Mouse (Mus musculus) lung, postnatal 0 days (tissue): ENCODE data around the gene Lrrc51.

Experiments used
- CTCF ChIP-seq: IDR thresholded peaks from 2 replicates; pipeline ENCODE4 v1.5.1; 2016; ENCODE audit warnings: antibody characterized with exemption, mild to moderate bottlenecking
- EP300 ChIP-seq: IDR thresholded peaks from 2 replicates; pipeline ENCODE4 v1.6.1; 2016; ENCODE audit warnings: antibody characterized with exemption, mild to moderate bottlenecking, control low read depth

DNA sequence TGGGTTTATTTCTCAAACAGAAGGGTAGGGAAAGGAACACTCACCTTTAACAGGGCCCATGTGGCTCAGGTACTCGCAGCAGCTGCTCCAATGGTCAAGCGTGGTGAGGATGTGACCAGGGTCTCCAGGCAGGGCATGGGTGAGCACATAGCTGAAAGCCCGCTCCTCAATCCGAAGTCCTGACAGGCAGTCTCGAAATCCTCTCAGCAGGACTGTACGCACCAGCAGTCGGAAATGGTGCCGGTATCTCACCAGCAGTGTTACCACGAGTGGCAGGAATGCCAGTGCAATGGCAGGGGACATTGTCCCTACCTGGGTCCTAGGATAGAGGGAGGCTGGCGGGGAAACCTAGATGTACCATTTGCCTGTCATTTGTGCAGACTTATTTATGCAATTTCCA, 31.7 kb downstream of the Lrrc51 start:
- no peak for TF ChIP-seq CTCF
- TF ChIP-seq EP300 = no peak
